Comparison of ENCODE assay signal across 14 mouse cellular contexts in genomic region chr6:135662801-135663537, GRCm38 (mm10).
"Had no signal": no experiment of that assay in that cellular context is flagged by ENCODE, and none has a peak within 500 bp of the region (broad histone marks: within the 10 kb centered on the region; RNA-seq: fewer than 3 reads in every experiment).

No protein-coding gene starts in this region.

- H3K9ac ChIP-seq: kidney, embryonic 15.5 days; liver, embryonic 15.5 days; midbrain, embryonic 13.5 days; neural tube, embryonic 15.5 days had no signal

- H3K4me3 ChIP-seq: kidney, embryonic 15.5 days; limb, embryonic 10.5 days; liver, embryonic 15.5 days; midbrain, embryonic 13.5 days; myocyte; neural tube, embryonic 15.5 days had no signal

- H3K27ac ChIP-seq: kidney, embryonic 15.5 days; limb, embryonic 10.5 days; liver, embryonic 15.5 days; midbrain, embryonic 13.5 days; neural tube, embryonic 15.5 days had no signal

- DNase-seq: kidney, adult 2 months; kidney, postnatal 25 days; lung, adult 2 months; lung, postnatal 36 days; thymus, adult 18-20 months; thymus, postnatal 14 days had no signal

- ATAC-seq: lung, postnatal 0 days; midbrain, embryonic 13.5 days had no signal

- H3K4me1 ChIP-seq: kidney, embryonic 15.5 days; limb, embryonic 10.5 days; liver, embryonic 15.5 days; midbrain, embryonic 13.5 days; neural tube, embryonic 15.5 days had no signal

- H3K36me3 ChIP-seq: kidney, embryonic 15.5 days; limb, embryonic 10.5 days; liver, embryonic 15.5 days; midbrain, embryonic 13.5 days; neural tube, embryonic 15.5 days had no signal

- H3K4me2 ChIP-seq: kidney, embryonic 15.5 days; liver, embryonic 11.5 days; liver, embryonic 15.5 days; midbrain, embryonic 13.5 days; neural tube, embryonic 15.5 days had no signal

- H3K9me3 ChIP-seq: kidney, embryonic 15.5 days; limb, embryonic 10.5 days; liver, embryonic 15.5 days; midbrain, embryonic 13.5 days; neural tube, embryonic 15.5 days had no signal

- H3K27me3 ChIP-seq: kidney, embryonic 15.5 days; liver, embryonic 15.5 days; midbrain, embryonic 13.5 days; neural tube, embryonic 15.5 days had no signal
